Mouse (Mus musculus) telencephalon, adult 2 months (tissue): ENCODE measurements around the gene Ssbp3.

ENCODE experiments used
- DNase-seq: peaks from one replicate; pipeline ENCODE4 v3.0.0-alpha.2; 2011; ENCODE audit warnings: low read depth, low spot score

Gene Ssbp3

DNA sequence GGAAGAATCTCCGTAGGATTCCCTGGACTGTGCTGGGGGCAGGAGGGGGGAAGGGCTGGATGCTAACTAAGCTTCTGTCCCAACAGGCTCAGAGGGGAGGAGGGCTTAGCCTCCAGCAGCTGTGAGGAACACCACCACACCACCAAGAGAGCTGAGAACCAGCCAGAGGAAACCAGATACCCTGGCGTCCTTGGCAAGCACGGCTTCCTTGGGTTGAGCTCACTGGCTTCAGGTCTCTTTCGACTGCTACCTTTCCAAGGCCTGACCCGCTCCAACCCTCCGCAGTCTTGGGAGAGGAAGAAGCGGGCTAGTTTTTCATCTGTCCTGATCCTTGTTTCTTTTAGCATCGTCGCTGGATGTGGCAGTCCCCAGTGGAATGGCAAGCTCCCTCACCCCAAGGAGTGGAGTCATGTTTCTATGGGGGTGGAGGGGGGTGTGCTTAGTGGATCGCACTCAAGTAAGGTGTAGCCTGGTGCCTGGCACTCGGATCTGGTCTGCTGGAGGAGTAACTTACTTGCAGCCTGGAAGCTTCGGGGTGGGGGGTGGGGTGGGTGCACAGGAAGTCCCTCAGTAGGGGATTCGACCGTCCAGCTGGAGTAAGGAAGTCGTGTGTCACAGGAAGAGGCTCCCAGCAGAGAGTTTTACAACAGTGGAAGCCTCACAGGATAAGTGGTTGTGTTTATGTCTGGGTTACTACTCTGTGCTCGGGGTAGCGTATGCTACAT lies 2.6 kb upstream of the Ssbp3 start:
- DNase-seq, result no peak

DNA sequence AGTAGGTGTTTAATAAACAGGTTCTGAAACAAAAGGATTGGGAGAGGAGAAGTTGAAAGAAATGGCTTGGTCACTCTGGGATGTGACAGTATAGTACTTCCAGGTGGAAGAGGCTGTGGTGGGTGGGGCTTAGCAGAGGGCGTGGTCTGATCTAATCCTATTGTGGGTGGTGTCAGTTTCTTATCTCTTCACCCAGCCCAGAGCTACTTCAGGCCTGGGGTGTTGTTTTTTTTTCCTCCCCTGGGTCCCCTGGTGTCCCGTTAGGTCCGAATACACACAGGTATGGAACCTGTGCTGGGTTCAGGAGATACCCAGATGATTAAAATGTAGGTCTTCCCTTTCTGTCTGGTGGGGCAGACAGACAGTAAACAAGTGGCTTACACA lies 2.1 kb upstream of the Ssbp3 start:
- DNase-seq, result no peak

GRCm38 (mm10) chr4:106908950-106909751 lies 1.4 kb upstream of the Ssbp3 start:
- DNase-seq, result no peak

GRCm38 (mm10) chr4:106909797-106910196 lies 704 bp upstream of the Ssbp3 start:
- no peak for DNase-seq

DNA sequence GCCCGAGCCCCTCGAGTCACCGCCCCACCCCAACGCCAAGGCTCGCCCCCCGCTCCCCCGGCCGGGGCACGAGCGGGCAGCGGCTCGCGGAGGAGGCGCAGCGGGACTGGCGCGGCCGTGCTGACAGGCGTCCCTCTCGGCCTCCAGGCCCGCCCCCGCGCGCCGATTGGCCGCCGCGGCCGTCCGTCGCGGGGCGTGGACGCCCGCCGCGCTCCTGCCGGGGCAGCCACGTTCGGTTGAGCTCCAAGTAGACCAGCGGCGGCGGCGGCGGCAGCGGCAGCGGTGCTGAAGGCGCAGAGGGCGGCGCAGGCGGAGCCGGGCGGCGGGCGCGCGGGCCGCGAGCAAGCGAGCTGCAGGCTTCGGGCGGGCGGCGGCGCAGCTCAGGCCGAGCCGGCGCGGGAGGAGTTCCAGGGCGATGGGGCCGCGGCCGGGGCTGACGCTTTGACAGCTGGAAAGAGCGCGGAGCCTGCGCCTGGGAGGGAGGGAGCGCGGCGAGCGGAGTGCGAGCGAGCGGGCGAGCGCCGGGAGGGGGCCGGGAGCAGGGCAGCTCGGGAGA lies 823 bp downstream of the Ssbp3 start:
- DNase-seq, result no peak

DNA sequence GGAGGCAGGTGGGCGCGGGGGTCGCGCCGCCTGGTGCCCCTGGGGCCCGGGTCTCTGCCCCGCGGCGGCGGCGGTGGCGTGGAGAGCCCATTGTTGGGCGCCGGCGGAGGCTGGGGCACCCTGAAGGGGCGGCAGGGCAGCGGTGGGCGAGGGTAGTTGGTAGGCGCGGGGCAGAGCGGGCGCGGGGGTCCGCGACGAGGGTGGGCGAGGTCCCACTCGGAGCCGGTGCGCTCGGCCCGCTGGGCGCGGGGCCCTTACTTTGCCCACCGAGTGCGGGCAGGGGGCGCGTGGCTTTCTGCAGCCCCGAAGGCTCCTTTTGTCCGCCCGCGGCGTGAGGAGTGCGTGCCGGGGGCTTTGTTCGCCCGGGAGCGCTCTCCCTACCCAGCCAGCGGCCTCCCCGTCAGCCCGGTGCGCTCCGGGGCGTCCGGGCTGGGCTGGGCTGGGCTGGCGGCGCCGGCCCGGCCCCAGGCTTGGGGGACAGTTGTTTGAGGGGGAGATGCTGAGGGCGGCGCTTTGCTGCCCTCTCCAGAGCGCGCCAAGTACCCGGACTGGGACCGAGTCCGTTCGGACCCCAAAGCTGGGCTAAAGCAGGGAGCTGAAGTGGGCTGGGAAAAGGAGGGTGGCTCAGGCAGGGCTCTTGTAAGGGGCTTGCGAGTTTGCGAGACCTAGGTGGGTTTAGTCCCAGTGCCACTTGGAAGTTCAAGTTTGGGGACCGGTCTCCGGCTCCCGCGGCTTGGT lies 1.6 kb downstream of the Ssbp3 start:
- DNase-seq, result no peak

DNA sequence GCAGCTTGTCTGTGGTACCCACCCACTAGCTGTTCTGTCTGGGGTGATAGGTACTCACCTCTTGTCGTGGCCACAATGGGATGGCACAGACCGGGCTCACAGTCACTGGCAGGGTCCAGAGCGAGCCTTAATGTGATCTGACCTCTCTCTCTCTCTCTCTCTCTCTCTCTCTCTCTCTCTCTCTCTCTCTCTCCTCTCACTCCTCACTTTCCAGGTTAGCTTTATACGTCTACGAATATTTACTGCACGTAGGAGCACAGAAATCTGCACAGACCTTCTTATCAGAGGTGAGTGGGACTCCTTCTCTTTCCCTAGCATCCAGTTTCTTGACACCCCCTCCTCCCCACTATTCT lies 2.2 kb downstream of the Ssbp3 start:
- DNase-seq, result no peak

DNA sequence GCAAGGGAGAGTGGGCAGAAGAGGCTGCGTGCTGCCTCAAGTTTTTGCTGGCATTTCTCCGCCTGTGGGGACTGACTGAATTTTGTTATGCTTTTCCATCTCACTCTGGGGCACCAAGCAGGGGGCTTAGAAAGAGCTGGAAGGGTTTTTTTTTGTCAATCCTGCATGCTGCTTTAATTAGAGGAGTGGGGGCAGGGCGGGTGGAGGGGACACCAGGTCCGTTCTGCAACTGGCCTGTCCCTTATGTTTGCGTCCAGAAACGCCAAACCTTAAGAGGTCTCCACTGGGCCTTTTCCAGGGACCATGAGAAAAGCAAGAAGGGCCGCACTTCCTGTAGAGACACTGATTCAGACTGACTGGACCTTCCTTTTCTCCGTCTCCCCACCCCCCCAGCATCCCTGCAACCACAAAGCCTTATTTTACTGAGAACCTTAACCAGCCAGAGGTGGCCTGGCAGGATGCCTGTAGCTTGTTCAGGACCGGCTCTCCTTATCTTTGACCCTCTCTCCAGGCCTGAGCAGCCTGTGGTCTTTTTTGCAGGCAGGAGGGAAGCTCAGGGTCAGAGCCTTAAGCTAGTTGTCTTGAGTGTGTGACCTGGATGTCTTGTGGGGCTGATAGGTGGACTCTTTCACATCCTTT lies 3.0 kb downstream of the Ssbp3 start:
- DNase-seq, result no peak

DNA sequence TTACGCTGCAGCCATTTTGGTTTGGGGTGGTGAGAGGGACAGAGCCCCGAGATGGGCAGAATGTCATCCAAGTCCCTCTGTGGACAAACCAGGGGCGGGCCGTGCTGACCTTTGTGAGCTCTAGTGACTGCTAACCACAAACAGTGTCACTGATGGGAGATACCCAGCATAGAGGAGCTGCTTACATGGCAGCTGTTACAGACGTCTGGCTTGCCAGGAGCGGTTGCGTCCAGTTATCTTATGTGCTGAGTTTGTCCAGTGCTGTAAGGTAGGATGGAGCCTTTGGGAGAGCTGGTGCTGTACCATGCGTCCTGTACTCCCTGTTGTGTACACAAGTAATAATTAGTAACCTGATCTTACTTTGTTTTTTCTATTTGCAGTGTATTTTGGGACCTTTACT lies 4.8 kb downstream of the Ssbp3 start:
- no peak for DNase-seq

GRCm38 (mm10) chr4:106918263-106918662 lies 7.8 kb downstream of the Ssbp3 start:
- DNase-seq, result no peak

GRCm38 (mm10) chr4:106920119-106920518 lies 9.6 kb downstream of the Ssbp3 start:
- DNase-seq, result no peak

GRCm38 (mm10) chr4:106921375-106922336 lies 11.2 kb downstream of the Ssbp3 start:
- DNase-seq, result no peak

- DNase-seq, result no peak
These were observed 12.4 kb downstream of the Ssbp3 start for GRCm38 (mm10) chr4:106922919-106923318.

DNA sequence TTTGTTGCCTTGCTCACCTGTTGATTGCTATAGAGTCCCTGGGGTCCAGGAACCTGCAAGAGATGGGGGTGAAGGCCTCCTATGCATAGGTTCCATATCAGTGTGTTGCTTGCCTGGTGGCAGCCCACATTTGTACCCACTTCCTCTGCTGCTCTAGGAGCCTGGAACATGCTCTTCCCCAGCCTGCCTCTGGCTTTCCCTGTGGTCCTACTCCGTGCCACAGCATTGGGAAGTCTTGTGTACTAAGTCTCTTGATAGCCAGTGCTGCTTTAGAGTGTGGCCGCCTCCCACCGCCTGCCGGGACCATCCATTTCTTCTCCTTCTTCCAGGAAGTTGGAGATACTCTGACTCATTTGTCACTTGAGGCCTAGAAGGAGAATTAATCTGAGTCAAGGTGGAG lies 13.7 kb downstream of the Ssbp3 start:
- DNase-seq, result no peak

DNA sequence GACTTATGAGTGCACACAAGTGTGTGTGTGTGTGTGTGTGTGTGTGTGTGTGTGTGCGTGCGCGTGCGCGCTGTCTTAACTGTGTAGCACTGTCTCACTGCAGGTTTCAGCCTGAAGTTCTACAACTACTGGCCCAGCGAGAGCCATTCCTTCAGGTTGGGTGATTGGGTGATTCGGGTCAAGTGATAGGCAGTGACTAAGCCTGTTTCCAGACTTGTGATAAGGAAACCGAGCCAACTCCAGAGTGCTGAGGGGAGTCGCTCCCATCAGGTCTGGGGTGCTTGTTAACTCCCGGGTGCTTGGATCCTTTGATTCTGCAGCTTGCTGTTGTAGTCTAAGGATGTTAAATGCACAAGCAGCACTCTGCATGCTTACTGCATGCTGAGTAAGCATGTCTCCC lies 14.4 kb downstream of the Ssbp3 start:
- DNase-seq, result no peak

DNA sequence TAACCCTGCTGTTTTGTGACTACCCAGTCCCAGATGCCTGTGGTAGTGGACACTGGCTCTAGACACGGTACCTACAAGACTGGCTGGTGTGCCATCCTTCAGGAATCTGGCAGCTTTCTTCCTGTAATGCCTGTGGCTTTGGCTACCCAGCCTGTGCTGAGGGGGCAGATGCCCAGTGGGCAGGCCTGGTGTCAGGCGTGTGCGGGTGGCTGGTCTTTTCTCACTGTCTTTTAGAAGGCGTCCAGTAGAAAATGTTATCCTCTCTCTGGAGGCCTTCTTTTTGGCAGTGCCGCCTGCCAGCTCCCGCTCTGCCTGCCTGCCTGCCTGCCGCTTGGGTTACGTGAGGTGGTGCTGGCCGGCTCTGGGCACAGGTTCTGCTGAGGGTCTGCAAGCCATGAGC lies 15.9 kb downstream of the Ssbp3 start:
- DNase-seq, result no peak

GRCm38 (mm10) chr4:106927034-106927433 lies 16.5 kb downstream of the Ssbp3 start:
- DNase-seq, result no peak

DNA sequence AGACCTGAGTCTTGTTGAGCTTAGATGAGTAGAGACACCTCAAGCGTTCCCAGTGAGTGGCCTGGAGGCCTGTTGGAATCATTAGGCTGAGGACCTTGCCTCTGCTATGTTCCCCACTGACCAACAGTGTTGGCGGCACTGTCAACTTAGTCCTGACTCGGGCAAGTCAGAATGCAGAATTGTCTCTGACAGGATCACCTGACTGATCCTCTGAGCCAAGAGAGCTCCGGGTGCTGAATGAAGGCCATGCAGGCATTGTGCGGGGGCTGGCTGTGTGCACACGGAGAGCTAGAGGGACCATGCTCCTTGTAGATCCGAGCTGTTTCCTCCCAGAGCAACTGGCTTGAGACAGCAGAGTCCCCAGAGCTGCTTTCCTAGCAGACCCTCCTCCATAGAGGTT lies 18.5 kb downstream of the Ssbp3 start:
- DNase-seq, result no peak

GRCm38 (mm10) chr4:106932583-106932982 lies 22.1 kb downstream of the Ssbp3 start:
- no peak for DNase-seq

DNA sequence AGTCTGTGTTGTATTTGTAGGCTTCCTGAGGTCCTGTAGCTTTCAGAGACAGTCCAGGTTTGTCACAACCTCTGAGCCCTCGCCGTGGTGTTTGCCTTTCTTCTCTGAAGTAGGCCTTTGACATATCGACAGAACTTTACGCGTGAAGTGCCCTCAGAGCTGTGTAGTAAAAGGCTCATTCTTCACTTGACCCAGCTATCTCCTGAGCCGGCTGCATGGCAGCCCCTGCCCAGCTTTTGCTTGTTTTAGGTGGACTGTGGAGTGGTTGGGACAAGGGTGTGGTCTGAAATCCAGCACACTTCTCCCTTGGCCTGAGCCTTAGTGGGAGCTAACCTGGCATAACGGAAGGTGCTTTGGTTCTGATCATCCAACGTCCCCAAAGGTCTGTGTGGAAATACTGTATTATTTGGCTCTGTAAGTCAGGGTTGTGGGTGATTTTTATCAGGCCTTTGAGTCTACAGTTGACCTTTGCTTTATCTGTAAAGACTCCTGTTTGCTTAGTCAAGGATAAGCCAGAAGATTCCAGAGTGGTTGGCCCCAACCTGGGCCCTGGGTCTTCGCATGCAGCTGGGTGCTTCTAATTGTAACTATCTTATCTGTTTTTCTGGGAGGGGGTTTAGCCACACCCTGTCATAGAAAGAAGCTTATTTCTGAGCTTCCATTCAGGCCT lies 23.4 kb downstream of the Ssbp3 start:
- DNase-seq, result no peak
